Mouse (Mus musculus): ENCODE measurements around the gene C030005K15Rik. TPM values are rescaled to one million over a fixed set of nuclear protein-coding genes. Genes with fewer than 3 reads are reported as not detected.
"Not testable (repeated sequence)": the region's sequence is repeated elsewhere in the genome, so short reads cannot be mapped to it uniquely, and the experiment has no call there.

The C030005K15Rik gene
- not detected in 2 replicates for polyA plus RNA-seq (2015; fragmentation: Nextera tagmentation; extraction: Ambion mirVana)

- H3K9me3 ChIP-seq (replicated peaks); H3K27ac ChIP-seq (replicated peaks); H3K4me3 ChIP-seq (replicated peaks); H3K4me1 ChIP-seq; H3K36me3 ChIP-seq; H3K9ac ChIP-seq (replicated peaks); H3K27me3 ChIP-seq (replicated peaks); H3K4me2 ChIP-seq; ATAC-seq (ENCODE audit: low FRiP score): not testable (repeated sequence)
Measured at GRCm38 (mm10) chr10:97726655-97727054, at the start of gene C030005K15Rik. Gene C030005K15Rik, minus strand, starts transcription at chr10:97726755.

GRCm38 (mm10) chr10:97768171-97768749 is 41.7 kb upstream of the C030005K15Rik start:
- H3K27me3 ChIP-seq (replicated peaks) = no peaks in the 10 kb centered on the region
- no peak overlapping the region for H3K4me3 ChIP-seq (replicated peaks)
- no peak overlapping the region for H3K9ac ChIP-seq (replicated peaks)
- no peak overlapping the region for H3K4me2 ChIP-seq
- H3K4me1 ChIP-seq = no peaks in the 10 kb centered on the region
- 65% methylated on average over 5 of the region's 5 CpGs for WGBS
- H3K36me3 ChIP-seq = no peaks in the 10 kb centered on the region
- ATAC-seq (ENCODE audit: low FRiP score) = no peak
- H3K27ac ChIP-seq (replicated peaks) = no peak overlapping the region
- no peaks in the 10 kb centered on the region for H3K9me3 ChIP-seq (replicated peaks)

- no peaks in the 10 kb centered on the region for H3K4me1 ChIP-seq
- no peaks in the 10 kb centered on the region for H3K9me3 ChIP-seq (replicated peaks)
- ATAC-seq (ENCODE audit: low FRiP score) = no peak
- H3K27ac ChIP-seq (replicated peaks) = no peak overlapping the region
- WGBS = 75% methylated on average over 4 of the region's 4 CpGs
- H3K27me3 ChIP-seq (replicated peaks) = no peaks in the 10 kb centered on the region
- H3K9ac ChIP-seq (replicated peaks) = no peak overlapping the region
- H3K4me2 ChIP-seq = no peak overlapping the region
- H3K36me3 ChIP-seq = no peaks in the 10 kb centered on the region
- no peak overlapping the region for H3K4me3 ChIP-seq (replicated peaks)
Measured at GRCm38 (mm10) chr10:97753821-97754220, 27.3 kb upstream of the C030005K15Rik start.

GRCm38 (mm10) chr10:97747231-97747630 is 20.7 kb upstream of the C030005K15Rik start:
- H3K4me3 ChIP-seq (replicated peaks) = no peak overlapping the region
- H3K4me1 ChIP-seq = no peaks in the 10 kb centered on the region
- H3K36me3 ChIP-seq = no peaks in the 10 kb centered on the region
- H3K27me3 ChIP-seq (replicated peaks) = no peaks in the 10 kb centered on the region
- no peak overlapping the region for H3K9ac ChIP-seq (replicated peaks)
- no peak for ATAC-seq (ENCODE audit: low FRiP score)
- no peak overlapping the region for H3K27ac ChIP-seq (replicated peaks)
- no peak overlapping the region for H3K4me2 ChIP-seq
- 88% methylated on average over 3 of the region's 3 CpGs for WGBS
- no peaks in the 10 kb centered on the region for H3K9me3 ChIP-seq (replicated peaks)

- Histone ChIP-seq H3K27me3 (replicated peaks) (no peaks in the 10 kb centered on the region), H3K36me3 (no peaks in the 10 kb centered on the region), H3K4me2 (no peak overlapping the region), H3K9ac (replicated peaks) (no peak overlapping the region), H3K4me1 (no peaks in the 10 kb centered on the region), H3K27ac (replicated peaks) (no peak overlapping the region), H3K4me3 (replicated peaks) (no peak overlapping the region), H3K9me3 (replicated peaks) (0 out of 2 replicates have a peak, but pooled peaks cover 4% of the 10 kb centered on the region)
- ATAC-seq (ENCODE audit: low FRiP score) = no peak
- WGBS = 45% methylated on average over 1 of the region's 1 CpGs
Measured at GRCm38 (mm10) chr10:97725929-97726328, 626 bp downstream of the C030005K15Rik start.

- 93% methylated on average over 9 of the region's 9 CpGs for WGBS
- no peak overlapping the region for H3K27ac ChIP-seq (replicated peaks)
Measured at GRCm38 (mm10) chr10:97722709-97723108, 3.8 kb downstream of the C030005K15Rik start.

GRCm38 (mm10) chr10:97720625-97721024 is 5.9 kb downstream of the C030005K15Rik start:
- H3K9me3 ChIP-seq (replicated peaks) = 0 out of 2 replicates have a peak, but pooled peaks cover 4% of the 10 kb centered on the region
- 98% methylated on average over 1 of the region's 1 CpGs for WGBS
- no peak for ATAC-seq (ENCODE audit: low FRiP score)

More at GRCm38 (mm10) chr10:97722709-97723108, 3.8 kb downstream of the C030005K15Rik start:
- Histone ChIP-seq H3K36me3 (no peaks in the 10 kb centered on the region), H3K9me3 (replicated peaks) (0 out of 2 replicates have a peak, but pooled peaks cover 4% of the 10 kb centered on the region), H3K9ac (replicated peaks) (no peak overlapping the region), H3K27me3 (replicated peaks) (no peaks in the 10 kb centered on the region), H3K4me2 (no peak overlapping the region), H3K4me3 (replicated peaks) (no peak overlapping the region), H3K4me1 (no peaks in the 10 kb centered on the region)
- no peak for ATAC-seq (ENCODE audit: low FRiP score)

GRCm38 (mm10) chr10:97718021-97718420 is 8.5 kb downstream of the C030005K15Rik start:
- H3K36me3 ChIP-seq = no peaks in the 10 kb centered on the region
- H3K4me2 ChIP-seq = no peak overlapping the region
- ATAC-seq (ENCODE audit: low FRiP score) = no peak
- H3K4me1 ChIP-seq = no peaks in the 10 kb centered on the region
- H3K27me3 ChIP-seq (replicated peaks) = no peaks in the 10 kb centered on the region
- H3K9me3 ChIP-seq (replicated peaks) = no peaks in the 10 kb centered on the region
- H3K4me3 ChIP-seq (replicated peaks) = no peak overlapping the region
- H3K9ac ChIP-seq (replicated peaks) = no peak overlapping the region
- H3K27ac ChIP-seq (replicated peaks) = no peak overlapping the region
- WGBS = 76% methylated on average over 2 of the region's 2 CpGs

More at GRCm38 (mm10) chr10:97720625-97721024, 5.9 kb downstream of the C030005K15Rik start:
- H3K36me3 ChIP-seq = no peaks in the 10 kb centered on the region
- H3K27ac ChIP-seq (replicated peaks) = no peak overlapping the region
- no peak overlapping the region for H3K4me2 ChIP-seq
- no peaks in the 10 kb centered on the region for H3K27me3 ChIP-seq (replicated peaks)
- no peak overlapping the region for H3K9ac ChIP-seq (replicated peaks)
- H3K4me3 ChIP-seq (replicated peaks) = no peak overlapping the region
- H3K4me1 ChIP-seq = no peaks in the 10 kb centered on the region

GRCm38 (mm10) chr10:97717233-97717632 is 9.3 kb downstream of the C030005K15Rik start:
- no peak overlapping the region for H3K4me3 ChIP-seq (replicated peaks)
- H3K4me1 ChIP-seq = no peaks in the 10 kb centered on the region
- no peaks in the 10 kb centered on the region for H3K9me3 ChIP-seq (replicated peaks)
- no peak overlapping the region for H3K9ac ChIP-seq (replicated peaks)
- no peak for ATAC-seq (ENCODE audit: low FRiP score)
- no peak overlapping the region for H3K4me2 ChIP-seq
- no peaks in the 10 kb centered on the region for H3K27me3 ChIP-seq (replicated peaks)
- WGBS = 80% methylated on average over 1 of the region's 1 CpGs
- no peaks in the 10 kb centered on the region for H3K36me3 ChIP-seq
- H3K27ac ChIP-seq (replicated peaks) = no peak overlapping the region

GRCm38 (mm10) chr10:97715289-97715906 is 11.2 kb downstream of the C030005K15Rik start:
- no peak for ATAC-seq (ENCODE audit: low FRiP score)
- no peak overlapping the region for H3K4me3 ChIP-seq (replicated peaks)
- H3K27me3 ChIP-seq (replicated peaks) = no peaks in the 10 kb centered on the region
- H3K4me1 ChIP-seq = no peaks in the 10 kb centered on the region
- H3K9ac ChIP-seq (replicated peaks) = no peak overlapping the region
- H3K27ac ChIP-seq (replicated peaks) = no peak overlapping the region
- no peak overlapping the region for H3K4me2 ChIP-seq
- H3K36me3 ChIP-seq = no peaks in the 10 kb centered on the region
- WGBS = 87% methylated on average over 3 of the region's 3 CpGs
- no peaks in the 10 kb centered on the region for H3K9me3 ChIP-seq (replicated peaks)

GRCm38 (mm10) chr10:97714584-97714983 is 12.0 kb downstream of the C030005K15Rik start:
- no peaks in the 10 kb centered on the region for H3K4me1 ChIP-seq
- H3K36me3 ChIP-seq = no peaks in the 10 kb centered on the region
- no peak overlapping the region for H3K27ac ChIP-seq (replicated peaks)
- H3K4me3 ChIP-seq (replicated peaks) = no peak overlapping the region
- H3K9ac ChIP-seq (replicated peaks) = no peak overlapping the region
- no peak for ATAC-seq (ENCODE audit: low FRiP score)
- H3K4me2 ChIP-seq = no peak overlapping the region
- H3K9me3 ChIP-seq (replicated peaks) = no peaks in the 10 kb centered on the region
- no peaks in the 10 kb centered on the region for H3K27me3 ChIP-seq (replicated peaks)
- 60% methylated on average over 4 of the region's 4 CpGs for WGBS

GRCm38 (mm10) chr10:97712687-97713086 is 13.9 kb downstream of the C030005K15Rik start:
- WGBS = 3% methylated on average over 5 of the region's 5 CpGs
- no peaks in the 10 kb centered on the region for H3K36me3 ChIP-seq
- H3K4me3 ChIP-seq (replicated peaks) = no peak overlapping the region
- H3K9me3 ChIP-seq (replicated peaks) = no peaks in the 10 kb centered on the region
- no peaks in the 10 kb centered on the region for H3K4me1 ChIP-seq
- H3K27me3 ChIP-seq (replicated peaks) = no peaks in the 10 kb centered on the region
- no peak overlapping the region for H3K9ac ChIP-seq (replicated peaks)
- no peak overlapping the region for H3K4me2 ChIP-seq
- no peak overlapping the region for H3K27ac ChIP-seq (replicated peaks)
- peak; percentile 65 for ATAC-seq (ENCODE audit: low FRiP score)

Measured in neural tube, embryonic 15.5 days (tissue).